Mouse (Mus musculus): ENCODE results near the gene Vezt.

Vezt gene

GRCm38 (mm10) chr10:94037196-94037595 is 1.6 kb upstream of the Vezt start:
- DNase-seq: no peak

GRCm38 (mm10) chr10:94036375-94036758 is 750 bp upstream of the Vezt start:
- DNase-seq: peak; percentile 39

- no peak for DNase-seq
Observed at GRCm38 (mm10) chr10:94034876-94035657, 550 bp downstream of the Vezt start.

- no peak for DNase-seq
Observed at GRCm38 (mm10) chr10:94031164-94031563, 4.5 kb downstream of the Vezt start.

- DNase-seq: no peak
Observed at GRCm38 (mm10) chr10:94028493-94028892, 7.1 kb downstream of the Vezt start.

- no peak for DNase-seq
Observed at GRCm38 (mm10) chr10:94025079-94025478, 10.5 kb downstream of the Vezt start.

- DNase-seq: peak; percentile 13
Observed at GRCm38 (mm10) chr10:94021059-94021458, 14.6 kb downstream of the Vezt start.

GRCm38 (mm10) chr10:94020587-94020986 is 15.0 kb downstream of the Vezt start:
- no peak for DNase-seq

GRCm38 (mm10) chr10:94017455-94017854 is 18.2 kb downstream of the Vezt start:
- no peak for DNase-seq

- DNase-seq: no peak
Observed at GRCm38 (mm10) chr10:94014200-94014599, 21.4 kb downstream of the Vezt start.

- peak; percentile 25 for DNase-seq
Observed at GRCm38 (mm10) chr10:94013196-94013595, 22.4 kb downstream of the Vezt start.

- DNase-seq: no peak
Observed at GRCm38 (mm10) chr10:94011024-94011423, 24.6 kb downstream of the Vezt start.

GRCm38 (mm10) chr10:94009991-94010679 is 25.5 kb downstream of the Vezt start:
- no peak for DNase-seq

- DNase-seq: no peak
Observed at GRCm38 (mm10) chr10:94008356-94008755, 27.3 kb downstream of the Vezt start.

GRCm38 (mm10) chr10:94000223-94000622 is 35.4 kb downstream of the Vezt start:
- no peak for DNase-seq

- DNase-seq: no peak
Observed at GRCm38 (mm10) chr10:93999357-93999756, 36.3 kb downstream of the Vezt start.

- DNase-seq: no peak
Observed at GRCm38 (mm10) chr10:93995100-93995499, 40.5 kb downstream of the Vezt start.

- no peak for DNase-seq
Observed at GRCm38 (mm10) chr10:93994136-93994535, 41.5 kb downstream of the Vezt start.

- DNase-seq: no peak
Observed at GRCm38 (mm10) chr10:93985357-93985756, 50.3 kb downstream of the Vezt start.

GRCm38 (mm10) chr10:93969306-93969705 is 66.3 kb downstream of the Vezt start:
- DNase-seq: no peak

- DNase-seq: no peak
Observed at GRCm38 (mm10) chr10:93967486-93967885, 68.1 kb downstream of the Vezt start.

- no peak for DNase-seq
Observed at GRCm38 (mm10) chr10:93954023-93954422, 81.6 kb downstream of the Vezt start.

GRCm38 (mm10) chr10:93953504-93953903 is 82.1 kb downstream of the Vezt start:
- DNase-seq: no peak

- DNase-seq: no peak
Observed at GRCm38 (mm10) chr10:93950991-93951390, 84.6 kb downstream of the Vezt start.

All from right cerebral cortex, adult 18-20 months (tissue).